Mouse (Mus musculus) lung, postnatal 0 days (tissue): ENCODE results near the gene Fyttd1. TPM values are rescaled to one million over a fixed set of nuclear protein-coding genes. Genes with fewer than 3 reads are reported as not detected.

ENCODE experiments used
- ATAC-seq: fragments of 200-750 bp; cut with Nextera tagmentation; 2 replicates; pipeline ENCODE4 v1.8.0; 2017; ENCODE audit warnings: moderate library complexity
- DNase-seq: peaks from one replicate; pipeline ENCODE4 v3.0.0-alpha.2; 2016; ENCODE audit warnings: low spot score
- H3K27ac ChIP-seq: fragments of 300-500 bp; sonication (generic); 2 replicates; pipeline ENCODE4 v1.5.1; 2014; ENCODE audit warnings: antibody characterized with exemption, mild to moderate bottlenecking, low read length, mixed read lengths
- H3K27me3 ChIP-seq: fragments of 300-500 bp; sonication (generic); replicated peaks from 2 replicates; pipeline ENCODE4 v1.6.1; 2014; ENCODE audit warnings: low read length, mixed read lengths; ENCODE audit not compliant: insufficient read depth
- H3K36me3 ChIP-seq: fragments of 300-500 bp; sonication (generic); 2 replicates; pipeline ENCODE4 v1.6.1; 2014; ENCODE audit warnings: low read length, mixed read lengths; ENCODE audit not compliant: insufficient read depth
- H3K4me1 ChIP-seq: fragments of 300-500 bp; sonication (generic); 2 replicates; pipeline ENCODE4 v1.6.1; 2014; ENCODE audit warnings: antibody characterized with exemption, low read depth, low read length, mixed read lengths; ENCODE audit not compliant: insufficient read depth
- H3K4me2 ChIP-seq: fragments of 300-500 bp; sonication (generic); replicated peaks from 2 replicates; pipeline ENCODE4 v1.6.1; 2014; ENCODE audit warnings: low read depth, mild to moderate bottlenecking, low read length, moderate library complexity, mixed read lengths
- H3K4me3 ChIP-seq: fragments of 300-500 bp; sonication (generic); 2 replicates; pipeline ENCODE4 v1.5.1; 2014; ENCODE audit warnings: low read depth, low read length
- H3K9ac ChIP-seq: fragments of 300-500 bp; sonication (generic); replicated peaks from 2 replicates; pipeline ENCODE4 v1.6.1; 2014; ENCODE audit warnings: low read depth, mild to moderate bottlenecking
- H3K9me3 ChIP-seq: fragments of 300-500 bp; sonication (generic); 2 replicates; pipeline ENCODE4 v1.6.1; 2016; ENCODE audit warnings: low read length, mixed read lengths
- CTCF ChIP-seq: IDR thresholded peaks from 2 replicates; pipeline ENCODE4 v1.5.1; 2016; ENCODE audit warnings: antibody characterized with exemption, mild to moderate bottlenecking
- EP300 ChIP-seq: IDR thresholded peaks from 2 replicates; pipeline ENCODE4 v1.6.1; 2016; ENCODE audit warnings: antibody characterized with exemption, mild to moderate bottlenecking, control low read depth
- WGBS: fragments of 180-500 bp; shearing (Covaris S2); extraction: QIAGEN DNeasy Blood & Tissue Kit; methylation state at CpG from one replicate; pipeline ENCODE4 v1.1.7; 2014; 5-methylcytosine and 5-hydroxymethylcytosine counted together
- polyA plus RNA-seq: library from polyadenylated mRNA; unstranded; fragments of >200 nt; fragmentation: Nextera tagmentation; extraction: Ambion mirVana; gene quantifications from 2 replicates; pipeline ENCODE4 v1.2.1, GENCODE M21; 2015

Gene Fyttd1
- 63.5 and 70.1 TPM in 2 replicates for polyA plus RNA-seq

GRCm38 (mm10) chr16:32877343-32878156 is at the start of gene Fyttd1, which contains the start of gene Rubcn:
Gene Fyttd1 (plus strand): TSS chr16:32877500.
Gene Rubcn (minus strand): TSS chr16:32877766.
- Histone ChIP-seq H3K9ac (peak within 1 kb of the TSS; percentile 80), H3K4me1 (peaks cover 5% of the 10 kb centered on the region; the same call in 1 of the 2 replicates), H3K27me3 (no peaks in the 10 kb centered on the region), H3K9me3 (no peaks in the 10 kb centered on the region), H3K4me2 (peak within 1 kb of the TSS; percentile 96), H3K27ac (peak within 1 kb of the TSS; percentile 88), H3K36me3 (no peaks in the 10 kb centered on the region), H3K4me3 (peak within 1 kb of the TSS; percentile 84)
- DNase-seq: peak; percentile 97
- TF ChIP-seq CTCF (peak; percentile 72), EP300 (no peak)
- WGBS: under 1% methylated on average over 66 of the region's 83 CpGs
- peak; percentile 99 for ATAC-seq

DNA sequence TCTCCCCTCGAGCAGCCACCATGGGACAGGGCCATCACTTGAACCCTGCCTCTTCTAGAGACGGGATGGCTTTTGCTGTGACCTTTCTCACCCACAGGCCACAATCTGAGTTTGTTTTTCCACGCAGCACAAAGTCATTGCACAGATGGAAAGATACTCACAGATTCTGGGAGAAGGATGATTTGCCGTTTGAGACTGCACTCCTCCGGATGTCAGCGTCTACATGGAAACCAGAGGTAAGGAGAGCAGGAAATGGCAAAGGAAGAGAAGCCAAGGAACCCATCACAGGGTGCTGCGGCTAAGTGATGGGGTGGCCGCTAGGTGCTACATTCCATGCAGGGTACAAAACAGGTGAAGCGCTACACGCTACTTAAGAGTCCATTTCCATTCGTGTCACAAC is 48.2 kb upstream of the Fyttd1 start:
- Histone ChIP-seq H3K4me3 (no peak overlapping the region), H3K9me3 (no peaks in the 10 kb centered on the region), H3K27ac (no peak overlapping the region), H3K4me1 (no peaks in the 10 kb centered on the region), H3K9ac (no peak overlapping the region), H3K36me3 (peaks cover 32% of the 10 kb centered on the region; the same call in 1 of the 2 replicates), H3K27me3 (no peaks in the 10 kb centered on the region), H3K4me2 (no peak overlapping the region)
- no peak for DNase-seq
- no peak for TF ChIP-seq EP300
- no peak for TF ChIP-seq CTCF
- ATAC-seq: no peak
- 88% methylated on average over 11 of the region's 11 CpGs for WGBS

- DNase-seq (no peak), ATAC-seq (no peak)
- H3K9me3 ChIP-seq: no peaks in the 10 kb centered on the region
- no peak overlapping the region for H3K4me3 ChIP-seq
- no peak overlapping the region for H3K9ac ChIP-seq
- H3K4me1 ChIP-seq: no peaks in the 10 kb centered on the region
- H3K27ac ChIP-seq: no peak overlapping the region
- WGBS: 89% methylated on average over 4 of the region's 4 CpGs
- H3K27me3 ChIP-seq: no peaks in the 10 kb centered on the region
- TF ChIP-seq CTCF: no peak
- TF ChIP-seq EP300: no peak
- H3K4me2 ChIP-seq: no peak overlapping the region
- H3K36me3 ChIP-seq: peaks cover 32% of the 10 kb centered on the region; the same call in 1 of the 2 replicates
These were observed 45.8 kb upstream of the Fyttd1 start for GRCm38 (mm10) chr16:32831501-32831900.

- WGBS: 95% methylated on average over 11 of the region's 11 CpGs
- ATAC-seq: no peak
- H3K4me1 ChIP-seq: peaks cover 4% of the 10 kb centered on the region; the same call in 1 of the 2 replicates
- no peak for DNase-seq
- H3K4me2 ChIP-seq: no peak overlapping the region
- no peaks in the 10 kb centered on the region for H3K27me3 ChIP-seq
- TF ChIP-seq EP300 (no peak), CTCF (no peak)
- H3K9ac ChIP-seq: no peak overlapping the region
- no peaks in the 10 kb centered on the region for H3K9me3 ChIP-seq
- no peak overlapping the region for H3K4me3 ChIP-seq
- no peak overlapping the region for H3K27ac ChIP-seq
- H3K36me3 ChIP-seq: peaks cover 34% of the 10 kb centered on the region
These were observed 30.2 kb upstream of the Fyttd1 start for GRCm38 (mm10) chr16:32847103-32847502.

DNA sequence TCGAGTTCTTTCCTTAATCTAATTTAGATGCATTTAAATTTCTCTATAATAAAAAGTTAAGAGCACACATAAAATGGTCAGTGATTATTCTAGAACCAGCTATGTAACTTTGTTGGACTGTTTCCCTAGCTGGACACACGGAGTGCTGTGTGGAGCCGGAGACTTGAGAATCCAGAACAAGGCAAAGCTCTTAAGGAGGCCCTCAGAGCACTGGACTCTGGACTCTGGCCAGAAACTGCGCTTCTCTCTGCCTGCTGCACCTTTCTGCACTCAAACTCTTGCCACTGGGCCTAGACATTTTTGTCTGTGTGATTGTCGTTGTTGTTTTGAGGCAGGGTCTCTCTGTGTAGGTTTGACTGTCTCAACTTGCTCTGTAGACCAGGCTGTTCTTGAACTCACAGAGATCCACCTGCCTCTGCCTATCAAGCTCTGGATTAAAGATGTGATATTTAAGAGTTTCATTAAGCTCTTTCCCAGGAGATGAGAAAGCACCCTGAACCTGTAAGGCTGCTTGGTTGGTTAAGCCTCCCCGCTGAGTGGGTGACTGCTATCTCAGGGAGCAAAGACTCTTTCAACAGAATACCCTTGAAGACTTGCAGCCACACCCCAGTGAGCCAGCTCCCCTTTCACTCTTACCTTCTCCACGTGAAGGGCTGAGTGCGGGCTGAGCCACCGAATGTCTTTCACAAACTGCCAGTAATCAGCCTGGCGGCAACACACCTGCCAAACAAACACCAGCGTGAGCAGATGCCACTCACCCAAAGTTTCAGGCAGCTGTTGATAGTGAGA is 28.1 kb upstream of the Fyttd1 start:
- no peak overlapping the region for H3K4me3 ChIP-seq
- no peaks in the 10 kb centered on the region for H3K9me3 ChIP-seq
- H3K9ac ChIP-seq: no peak overlapping the region
- peaks cover 4% of the 10 kb centered on the region; the same call in 1 of the 2 replicates for H3K4me1 ChIP-seq
- ATAC-seq (peak; percentile 80), DNase-seq (peak; percentile 71)
- 67% methylated on average over 11 of the region's 11 CpGs for WGBS
- no peak for TF ChIP-seq EP300
- peak; percentile 24 for TF ChIP-seq CTCF
- peaks cover 27% of the 10 kb centered on the region for H3K36me3 ChIP-seq
- no peak overlapping the region for H3K27ac ChIP-seq
- H3K27me3 ChIP-seq: no peaks in the 10 kb centered on the region
- no peak overlapping the region for H3K4me2 ChIP-seq

GRCm38 (mm10) chr16:32853492-32854049 is 23.7 kb upstream of the Fyttd1 start:
- Histone ChIP-seq H3K4me2 (no peak overlapping the region), H3K4me3 (no peak overlapping the region), H3K36me3 (peaks cover 2% of the 10 kb centered on the region; the same call in 1 of the 2 replicates), H3K9me3 (no peaks in the 10 kb centered on the region), H3K27ac (peak overlapping the region; percentile 44; the same call in 1 of the 2 replicates), H3K9ac (no peak overlapping the region), H3K4me1 (peaks cover under 1% of the 10 kb centered on the region; the same call in 1 of the 2 replicates), H3K27me3 (no peaks in the 10 kb centered on the region)
- no peak for ATAC-seq
- 57% methylated on average over 13 of the region's 13 CpGs for WGBS
- DNase-seq: peak; percentile 17
- TF ChIP-seq EP300 (no peak), CTCF (no peak)
